Mouse (Mus musculus) cortical plate, adult 2 months (tissue): ENCODE results near the gene Sh3bp5.

Experiments used
- CTCF ChIP-seq: fragments of 200-500 bp; IDR thresholded peaks from 2 replicates; pipeline ENCODE4 v1.5.1; 2011; ENCODE audit warnings: mild to moderate bottlenecking, control low read depth, low read length; ENCODE audit not compliant: insufficient read depth; ENCODE audit errors: extremely low read depth
- POLR2A ChIP-seq: fragments of 200-500 bp; IDR thresholded peaks from 2 replicates; pipeline ENCODE4 v1.6.1; 2011; ENCODE audit warnings: mild to moderate bottlenecking, low read length, control low read depth; ENCODE audit not compliant: insufficient read depth; ENCODE audit errors: extremely low read depth

DNA sequence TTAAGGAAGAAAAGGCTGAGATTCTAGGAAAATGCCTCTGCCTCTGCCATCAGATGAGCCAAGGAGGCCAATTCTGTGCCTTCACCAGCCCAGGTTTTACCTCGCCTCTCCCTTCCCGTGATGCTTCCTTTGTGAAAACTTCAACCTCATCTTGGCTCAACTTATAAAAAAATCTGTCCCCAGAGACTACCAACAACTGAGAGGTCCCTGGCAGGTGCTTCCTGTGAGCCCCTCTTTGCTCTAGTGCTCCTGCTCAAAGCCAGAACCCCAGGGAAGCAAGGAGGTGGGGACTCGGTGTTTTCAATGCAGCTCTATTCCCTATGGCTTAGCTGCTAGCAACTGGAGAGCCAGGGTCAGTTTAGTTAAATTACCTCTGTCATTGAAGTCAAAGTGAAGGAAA, 122.7 kb downstream of the Sh3bp5 start:
- no peak for TF ChIP-seq CTCF
- TF ChIP-seq POLR2A = no peak
